Mouse (Mus musculus): Measurements from ENCODE around the gene Ccdc137. TPM values are rescaled to one million over a fixed set of nuclear protein-coding genes. Genes with fewer than 3 reads are reported as not detected.

Ccdc137 gene
- polyA plus RNA-seq, 1 experiment from 2014 or later = 25.2 TPM

- H3K4me1 ChIP-seq = no peaks in the 10 kb centered on the region
- no peak overlapping the region for H3K9ac ChIP-seq (replicated peaks)
- H3K36me3 ChIP-seq = no peaks in the 10 kb centered on the region
- no peaks in the 10 kb centered on the region for H3K27me3 ChIP-seq
- ATAC-seq (replicated peaks) = no peak
- WGBS = 90% methylated on average over 3 of the region's 3 CpGs
- H3K4me2 ChIP-seq (replicated peaks) = no peak overlapping the region
- H3K4me3 ChIP-seq = no peak overlapping the region
- H3K9me3 ChIP-seq = no peaks in the 10 kb centered on the region
- no peak overlapping the region for H3K27ac ChIP-seq (replicated peaks)
Observed at GRCm38 (mm10) chr11:120442765-120443280, 15.1 kb upstream of the Ccdc137 start.

GRCm38 (mm10) chr11:120444106-120444505, 13.8 kb upstream of the Ccdc137 start:
- Histone ChIP-seq H3K4me1 (no peaks in the 10 kb centered on the region), H3K27ac (replicated peaks) (no peak overlapping the region), H3K27me3 (no peaks in the 10 kb centered on the region), H3K9me3 (no peaks in the 10 kb centered on the region), H3K4me3 (no peak overlapping the region), H3K36me3 (no peaks in the 10 kb centered on the region), H3K4me2 (replicated peaks) (no peak overlapping the region), H3K9ac (replicated peaks) (no peak overlapping the region)
- 79% methylated on average over 6 of the region's 6 CpGs for WGBS
- ATAC-seq (replicated peaks) = no peak

- Histone ChIP-seq H3K9me3 (no peaks in the 10 kb centered on the region), H3K27ac (replicated peaks) (no peak overlapping the region), H3K36me3 (no peaks in the 10 kb centered on the region), H3K4me3 (no peak overlapping the region), H3K27me3 (no peaks in the 10 kb centered on the region), H3K4me2 (replicated peaks) (no peak overlapping the region), H3K9ac (replicated peaks) (no peak overlapping the region), H3K4me1 (no peaks in the 10 kb centered on the region)
- 68% methylated on average over 3 of the region's 3 CpGs for WGBS
- ATAC-seq (replicated peaks) = no peak
Observed at GRCm38 (mm10) chr11:120445475-120445874, 12.4 kb upstream of the Ccdc137 start.

GRCm38 (mm10) chr11:120447179-120447578, 10.7 kb upstream of the Ccdc137 start:
- Histone ChIP-seq H3K27ac (replicated peaks) (no peak overlapping the region), H3K4me2 (replicated peaks) (no peak overlapping the region), H3K4me1 (no peaks in the 10 kb centered on the region), H3K9me3 (no peaks in the 10 kb centered on the region), H3K4me3 (no peak overlapping the region), H3K27me3 (no peaks in the 10 kb centered on the region), H3K36me3 (no peaks in the 10 kb centered on the region), H3K9ac (replicated peaks) (no peak overlapping the region)
- ATAC-seq (replicated peaks) = no peak
- 81% methylated on average over 7 of the region's 7 CpGs for WGBS

GRCm38 (mm10) chr11:120452246-120452645, 5.7 kb upstream of the Ccdc137 start:
- H3K4me3 ChIP-seq = no peak overlapping the region
- no peak overlapping the region for H3K27ac ChIP-seq (replicated peaks)
- WGBS = 65% methylated on average over 3 of the region's 3 CpGs
- no peaks in the 10 kb centered on the region for H3K9me3 ChIP-seq
- H3K4me1 ChIP-seq = peaks cover 4% of the 10 kb centered on the region
- H3K4me2 ChIP-seq (replicated peaks) = no peak overlapping the region
- H3K36me3 ChIP-seq = no peaks in the 10 kb centered on the region
- H3K27me3 ChIP-seq = no peaks in the 10 kb centered on the region
- H3K9ac ChIP-seq (replicated peaks) = no peak overlapping the region
- no peak for ATAC-seq (replicated peaks)

GRCm38 (mm10) chr11:120453306-120453705, 4.6 kb upstream of the Ccdc137 start, which contains the start of gene Pde6g:
TSS of gene Pde6g (minus strand) at chr11:120453500.
- H3K4me1 ChIP-seq = peaks cover 8% of the 10 kb centered on the region
- H3K4me2 ChIP-seq (replicated peaks) = no peak within 1 kb of the TSS
- no peaks in the 10 kb centered on the region for H3K9me3 ChIP-seq
- no peak within 1 kb of the TSS for H3K27ac ChIP-seq (replicated peaks)
- ATAC-seq (replicated peaks) = no peak
- H3K27me3 ChIP-seq = no peaks in the 10 kb centered on the region
- H3K36me3 ChIP-seq = no peaks in the 10 kb centered on the region
- WGBS = 86% methylated on average over 4 of the region's 4 CpGs
- no peak within 1 kb of the TSS for H3K9ac ChIP-seq (replicated peaks)
- no peak within 1 kb of the TSS for H3K4me3 ChIP-seq

GRCm38 (mm10) chr11:120454965-120455364, 3.0 kb upstream of the Ccdc137 start:
- H3K4me3 ChIP-seq = no peak overlapping the region
- H3K27ac ChIP-seq (replicated peaks) = no peak overlapping the region
- no peak for ATAC-seq (replicated peaks)
- H3K4me2 ChIP-seq (replicated peaks) = no peak overlapping the region
- no peaks in the 10 kb centered on the region for H3K27me3 ChIP-seq
- 92% methylated on average over 4 of the region's 4 CpGs for WGBS
- H3K4me1 ChIP-seq = peaks cover 18% of the 10 kb centered on the region
- no peaks in the 10 kb centered on the region for H3K9me3 ChIP-seq
- peaks cover 6% of the 10 kb centered on the region; the same call in 1 of the 2 replicates for H3K36me3 ChIP-seq
- H3K9ac ChIP-seq (replicated peaks) = no peak overlapping the region

GRCm38 (mm10) chr11:120455413-120455812, 2.5 kb upstream of the Ccdc137 start:
- 94% methylated on average over 7 of the region's 7 CpGs for WGBS
- no peak overlapping the region for H3K27ac ChIP-seq (replicated peaks)
- H3K4me3 ChIP-seq = no peak overlapping the region
- no peak overlapping the region for H3K4me2 ChIP-seq (replicated peaks)
- peaks cover 8% of the 10 kb centered on the region; the same call in 1 of the 2 replicates for H3K36me3 ChIP-seq
- no peaks in the 10 kb centered on the region for H3K27me3 ChIP-seq
- no peak for ATAC-seq (replicated peaks)
- H3K9ac ChIP-seq (replicated peaks) = no peak overlapping the region
- peaks cover 18% of the 10 kb centered on the region for H3K4me1 ChIP-seq
- H3K9me3 ChIP-seq = no peaks in the 10 kb centered on the region

- peak overlapping the region; percentile 88 for H3K4me3 ChIP-seq
- H3K27ac ChIP-seq (replicated peaks) = peak overlapping the region; percentile 75
- H3K9me3 ChIP-seq = no peaks in the 10 kb centered on the region
- peak overlapping the region; percentile 83 for H3K4me2 ChIP-seq (replicated peaks)
- WGBS = 30% methylated on average over 14 of the region's 14 CpGs
- peaks cover 24% of the 10 kb centered on the region for H3K36me3 ChIP-seq
- H3K9ac ChIP-seq (replicated peaks) = peak overlapping the region; percentile 95
- ATAC-seq (replicated peaks) = no peak; the same call in 1 of the 2 replicates
- H3K27me3 ChIP-seq = no peaks in the 10 kb centered on the region
- peaks cover 18% of the 10 kb centered on the region for H3K4me1 ChIP-seq
Observed at GRCm38 (mm10) chr11:120457370-120457769, 545 bp upstream of the Ccdc137 start.

- no peak overlapping the region for H3K27ac ChIP-seq (replicated peaks)
- peak overlapping the region; percentile 83 for H3K4me2 ChIP-seq (replicated peaks)
- H3K27me3 ChIP-seq = no peaks in the 10 kb centered on the region
- peaks cover 40% of the 10 kb centered on the region for H3K36me3 ChIP-seq
- no peak for ATAC-seq (replicated peaks)
- H3K9me3 ChIP-seq = no peaks in the 10 kb centered on the region
- peak overlapping the region; percentile 88 for H3K4me3 ChIP-seq
- H3K9ac ChIP-seq (replicated peaks) = peak overlapping the region; percentile 95
- H3K4me1 ChIP-seq = peaks cover 18% of the 10 kb centered on the region
- WGBS = 70% methylated on average over 6 of the region's 6 CpGs
Observed at GRCm38 (mm10) chr11:120458847-120459597, 1.1 kb downstream of the Ccdc137 start.

- WGBS = 96% methylated on average over 2 of the region's 2 CpGs
- no peak overlapping the region for H3K4me3 ChIP-seq
- H3K4me1 ChIP-seq = peaks cover 30% of the 10 kb centered on the region
- no peak for ATAC-seq (replicated peaks)
- no peaks in the 10 kb centered on the region for H3K9me3 ChIP-seq
- peaks cover 44% of the 10 kb centered on the region for H3K36me3 ChIP-seq
- no peak overlapping the region for H3K9ac ChIP-seq (replicated peaks)
- H3K27ac ChIP-seq (replicated peaks) = no peak overlapping the region
- no peak overlapping the region for H3K4me2 ChIP-seq (replicated peaks)
- H3K27me3 ChIP-seq = no peaks in the 10 kb centered on the region
Observed at GRCm38 (mm10) chr11:120463536-120463935, 5.6 kb downstream of the Ccdc137 start.

GRCm38 (mm10) chr11:120464365-120464764, 6.5 kb downstream of the Ccdc137 start:
- Histone ChIP-seq H3K9me3 (no peaks in the 10 kb centered on the region), H3K4me1 (peaks cover 29% of the 10 kb centered on the region), H3K27ac (replicated peaks) (no peak overlapping the region), H3K9ac (replicated peaks) (no peak overlapping the region), H3K36me3 (peaks cover 46% of the 10 kb centered on the region), H3K4me2 (replicated peaks) (no peak overlapping the region), H3K27me3 (no peaks in the 10 kb centered on the region), H3K4me3 (no peak overlapping the region)
- no peak for ATAC-seq (replicated peaks)
- 92% methylated on average over 5 of the region's 5 CpGs for WGBS
